ENCODE assay signal across 26 mouse cellular contexts in genomic region chr13:93683336-93683735, GRCm38 (mm10). TPM values are rescaled to one million over a fixed set of nuclear protein-coding genes. Genes with fewer than 3 reads are reported as not detected.
DNase-seq lines count a peak whose midpoint lies in the region; ATAC-seq lines count a peak whose summit lies in the region.
"Had no signal": no experiment of that assay in that cellular context is flagged by ENCODE, and none has a peak within 500 bp of the region (broad histone marks: within the 10 kb centered on the region; RNA-seq: fewer than 3 reads in every experiment).

No protein-coding gene starts in this region.

- H3K4me2 ChIP-seq in kidney, embryonic 16.5 days (replicated peaks; ENCODE audit: low read depth, low read length): no peak overlapping the region
- H3K4me2 ChIP-seq: embryonic facial prominence, embryonic 12.5 days; heart, embryonic 11.5 days; hindbrain, embryonic 14.5 days; limb, embryonic 12.5 days had no signal

- H3K36me3 ChIP-seq in kidney, embryonic 16.5 days (ENCODE audit: insufficient read depth, low read length): no peaks in the 10 kb centered on the region
- H3K36me3 ChIP-seq: embryonic facial prominence, embryonic 12.5 days; G1E; limb, embryonic 12.5 days had no signal

- DNase-seq in kidney, postnatal 25 days: no peak
- peak; percentile 36 for DNase-seq in retina, postnatal 1 day
- no peak for DNase-seq in retina, embryonic 14.5 days (ENCODE audit: low spot score)
- DNase-seq in layer of hippocampus, adult 11-12 months (ENCODE audit: low spot score): no peak
- DNase-seq in adrenal gland, postnatal 25 days: no peak
- DNase-seq: adrenal gland, postnatal 10 days; cerebellum, adult 18-20 months; cerebellum, postnatal 36 days; gastrocnemius, postnatal 14 days; heart, postnatal 14 days; kidney, adult 2 months; liver, postnatal 0 days; midbrain, embryonic 14.5 days; right cerebral cortex, postnatal 14 days had no signal

- no peak overlapping the region for H3K4me3 ChIP-seq in kidney, embryonic 16.5 days (ENCODE audit: low read length)
- H3K4me3 ChIP-seq: embryonic facial prominence, embryonic 12.5 days; layer of hippocampus, adult 2 months; limb, embryonic 12.5 days had no signal

- no peaks in the 10 kb centered on the region for H3K27me3 ChIP-seq in kidney, embryonic 16.5 days (ENCODE audit: insufficient read depth, low read length)
- H3K27me3 ChIP-seq: embryonic facial prominence, embryonic 12.5 days had no signal

- H3K4me1 ChIP-seq in kidney, embryonic 16.5 days (ENCODE audit: insufficient read depth, low read length): no peaks in the 10 kb centered on the region
- H3K4me1 ChIP-seq: embryonic facial prominence, embryonic 12.5 days; limb, embryonic 12.5 days had no signal

- no peak overlapping the region for H3K27ac ChIP-seq in kidney, embryonic 16.5 days (ENCODE audit: low read length)
- H3K27ac ChIP-seq: embryonic facial prominence, embryonic 12.5 days; hindbrain, embryonic 14.5 days; layer of hippocampus, adult 2 months; limb, embryonic 12.5 days; macrophage had no signal

- 0 out of 2 replicates have a peak, but pooled peaks have one; percentile 54 for ATAC-seq in kidney, embryonic 16.5 days (ENCODE audit: low FRiP score, low TSS enrichment)
- ATAC-seq in common myeloid progenitor, adult 5-6 weeks (replicated peaks; ENCODE audit: low read depth, poor library complexity, severe bottlenecking): peak; percentile 84
- peak; percentile 77 for ATAC-seq in megakaryocyte progenitor cell, adult 5-6 weeks (replicated peaks; ENCODE audit: poor library complexity)
- ATAC-seq: liver, postnatal 0 days had no signal

- H3K9me3 ChIP-seq in kidney, embryonic 16.5 days (ENCODE audit: low read length): no peaks in the 10 kb centered on the region
- H3K9me3 ChIP-seq: embryonic facial prominence, embryonic 12.5 days; G1E; limb, embryonic 12.5 days had no signal

- no peak overlapping the region for H3K9ac ChIP-seq in kidney, embryonic 16.5 days (replicated peaks; ENCODE audit: low read length)
- H3K9ac ChIP-seq: embryonic facial prominence, embryonic 12.5 days; hindbrain, embryonic 14.5 days; limb, embryonic 12.5 days; liver, postnatal 0 days had no signal

RNA-seq across cellular contexts. Expression of gene Dmgdh, which starts 9.1 kb away (rescaled TPM):
- polyA plus RNA-seq in kidney, embryonic 16.5 days (2015; fragmentation: Nextera tagmentation; extraction: Ambion mirVana): 2.6 TPM in 2 replicates
- not detected in 2 replicates for total RNA-seq in common myeloid progenitor, adult 5-6 weeks (2017)
- not detected in 2 replicates for total RNA-seq in megakaryocyte progenitor cell, adult 5-6 weeks (2015)
- not detected in 2 replicates for total RNA-seq in megakaryocyte progenitor cell, adult 5-6 weeks (2017)
- 1.9 TPM in 1 of 2 replicates, not detected in the other for total RNA-seq in adrenal gland, postnatal 25 days (2021)
- total RNA-seq: gastrocnemius, postnatal 14 days; heart, postnatal 14 days had no signal
- polyA plus RNA-seq: G1E; limb, embryonic 12.5 days; macrophage; thymus, postnatal 0 days had no signal

RNA-seq across cellular contexts. Expression of gene Bhmt2, which starts 9.2 kb away (rescaled TPM):
- 9.5 and 10.8 TPM in 2 replicates for polyA plus RNA-seq in kidney, embryonic 16.5 days (2015; fragmentation: Nextera tagmentation; extraction: Ambion mirVana)
- not detected in 2 replicates for total RNA-seq in common myeloid progenitor, adult 5-6 weeks (2017)
- total RNA-seq in megakaryocyte progenitor cell, adult 5-6 weeks (2015): not detected in 2 replicates
- not detected in 2 replicates for total RNA-seq in megakaryocyte progenitor cell, adult 5-6 weeks (2017)
- total RNA-seq in adrenal gland, postnatal 25 days (2021): 2.3 TPM in 1 of 2 replicates, not detected in the other
- total RNA-seq: G1E; gastrocnemius, postnatal 14 days; heart, postnatal 14 days had no signal
- polyA plus RNA-seq: embryonic facial prominence, embryonic 12.5 days; G1E; hindbrain, embryonic 14.5 days; limb, embryonic 12.5 days; macrophage; midbrain, embryonic 14.5 days; thymus, postnatal 0 days had no signal

RNA-seq across cellular contexts. Expression of gene Bhmt, which starts 45.6 kb away (rescaled TPM):
- 0.23 and 0.87 TPM in 2 replicates for polyA plus RNA-seq in kidney, embryonic 16.5 days (2015; fragmentation: Nextera tagmentation; extraction: Ambion mirVana)
- total RNA-seq in common myeloid progenitor, adult 5-6 weeks (2017): not detected in 2 replicates
- total RNA-seq in megakaryocyte progenitor cell, adult 5-6 weeks (2015): not detected in 2 replicates
- not detected in 2 replicates for total RNA-seq in megakaryocyte progenitor cell, adult 5-6 weeks (2017)
- 2.1 and 9.5 TPM in 2 replicates for total RNA-seq in adrenal gland, postnatal 25 days (2021)
- total RNA-seq: heart, postnatal 14 days; layer of hippocampus, adult 2 months; left cerebral cortex, adult 8-10 months had no signal
- polyA plus RNA-seq: embryonic facial prominence, embryonic 12.5 days; G1E; limb, embryonic 12.5 days; macrophage had no signal
